Mouse (Mus musculus) Patski (cell line): ENCODE data around the gene Camk2n2. TPM values are rescaled to one million over a fixed set of nuclear protein-coding genes. Genes with fewer than 3 reads are reported as not detected.

ENCODE experiments used
- ATAC-seq: fragments of 100-300 bp; one replicate; pipeline ENCODE4 v1.8.0; 2021
- CTCF ChIA-PET: fragments of 350-600 bp; sonication (Branson Sonifier 250); formaldehyde crosslinking; loops from one replicate; lab custom pipeline; 2022; ENCODE audit warnings: inconsistent platforms; lab: Charles Lee
- POLR2A ChIA-PET: fragments of 350-600 bp; sonication (Branson Sonifier 250); formaldehyde crosslinking; loops from one replicate; lab custom pipeline; 2022; ENCODE audit warnings: antibody characterized with exemption, inconsistent platforms; lab: Charles Lee
- DNase-seq: peaks from one replicate; pipeline ENCODE4 v3.0.0-alpha.2; 2011; ENCODE audit warnings: low read depth, low spot score
- H3K27me3 ChIP-seq: fragments of 371-371 bp; one replicate; pipeline ENCODE4 v1.5.1; 2021
- CTCF ChIP-seq: fragments of 100-300 bp; IDR thresholded peaks from one replicate; pipeline ENCODE4 v1.5.1; 2021
- in situ Hi-C: fragments of 300-500 bp; cut with MboI; formaldehyde crosslinking; loops from 3 replicates; pipeline ENCODE4 v1.11.1; 2018; ENCODE audit warnings: low pct_unique_long_range_greater_than_20kb, mixed read lengths
- polyA plus RNA-seq: library from polyadenylated mRNA; unstranded; gene quantifications from one replicate; pipeline ENCODE4 v1.2.3, GENCODE M21; 2021

Gene Camk2n2
- polyA plus RNA-seq, 1 experiment from 2014 or later, result 11.5 TPM

DNA sequence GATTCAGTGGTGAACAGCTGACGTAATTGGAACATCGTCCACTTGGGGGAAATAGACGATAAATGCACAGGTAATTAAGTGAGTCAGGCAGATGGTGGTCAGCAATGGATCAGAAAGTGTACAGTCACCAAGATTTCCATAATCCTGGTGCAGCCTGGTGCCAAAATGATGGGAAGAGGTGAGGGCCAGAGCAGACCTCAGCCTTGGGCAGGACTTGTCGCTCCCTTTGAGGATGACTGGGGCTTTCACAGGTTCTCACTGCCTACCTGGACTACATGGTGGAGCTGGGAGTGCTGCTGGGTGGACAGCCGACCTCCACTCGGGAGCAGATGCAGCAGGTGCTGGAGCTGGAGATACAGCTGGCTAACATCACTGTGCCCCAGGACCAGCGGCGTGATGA, 16.3 kb upstream of the Camk2n2 start:
- CTCF ChIA-PET, result no interaction called here
- TF ChIP-seq CTCF, result no peak
- POLR2A ChIA-PET, result no interaction called here
- in situ Hi-C loops, result no loop called here
- no peak for ATAC-seq
- no peak for DNase-seq
- H3K27me3 ChIP-seq, result peaks cover 6% of the 10 kb centered on the region

DNA sequence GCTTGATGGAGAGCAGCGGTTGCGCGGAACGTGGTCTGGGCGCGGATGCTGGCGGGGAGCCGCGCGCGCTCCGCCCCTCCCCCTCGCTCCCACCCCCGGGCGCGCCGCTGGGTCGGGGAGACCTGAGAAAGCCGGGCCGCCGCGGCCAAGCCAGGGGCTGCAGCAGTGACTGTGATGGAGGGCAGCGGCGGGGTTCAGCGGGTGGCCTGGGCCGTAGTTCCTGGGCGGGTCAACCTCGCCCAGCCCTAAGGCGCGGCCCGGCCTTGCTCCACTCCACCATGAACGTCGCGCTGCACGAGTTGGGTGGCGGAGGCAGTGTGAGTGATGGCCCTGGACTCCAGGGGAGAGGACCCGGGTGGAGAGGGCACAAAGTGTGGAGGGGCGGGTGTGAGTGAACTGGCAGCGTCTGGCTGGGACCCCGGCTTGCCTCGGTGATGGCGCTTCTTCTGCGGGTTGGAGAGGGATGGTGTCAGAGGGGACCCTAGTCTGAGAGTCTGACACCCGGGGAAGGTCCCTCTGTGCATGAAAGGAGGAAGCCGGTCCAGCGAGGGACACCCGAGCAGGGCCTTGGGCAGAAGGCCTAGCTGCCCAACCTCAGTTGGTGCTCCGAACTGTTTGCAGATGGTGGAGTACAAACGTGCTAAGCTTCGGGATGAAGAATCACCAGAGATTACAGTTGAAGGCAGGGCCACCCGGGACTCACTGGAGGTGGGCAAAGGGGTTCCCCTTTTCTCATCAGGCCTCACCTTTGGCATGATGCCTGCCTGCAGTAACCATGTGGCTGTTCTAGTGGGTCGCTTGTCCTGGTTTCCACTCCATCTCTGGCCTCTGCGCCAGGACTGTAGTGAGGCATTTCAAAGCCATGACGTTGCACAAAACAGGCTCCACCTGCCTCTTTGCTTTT, 8.9 kb upstream of the Camk2n2 start, which contains the start of gene Ece2:
Gene Ece2, plus strand, starts transcription at position 98 of the 904 bp plus-strand sequence.
- ATAC-seq (no peak), DNase-seq (no peak)
- POLR2A ChIA-PET, result no interaction called here
- CTCF ChIA-PET, result no interaction called here
- in situ Hi-C loops, result no loop called here
- TF ChIP-seq CTCF, result no peak
- H3K27me3 ChIP-seq, result no peaks in the 10 kb centered on the region

DNA sequence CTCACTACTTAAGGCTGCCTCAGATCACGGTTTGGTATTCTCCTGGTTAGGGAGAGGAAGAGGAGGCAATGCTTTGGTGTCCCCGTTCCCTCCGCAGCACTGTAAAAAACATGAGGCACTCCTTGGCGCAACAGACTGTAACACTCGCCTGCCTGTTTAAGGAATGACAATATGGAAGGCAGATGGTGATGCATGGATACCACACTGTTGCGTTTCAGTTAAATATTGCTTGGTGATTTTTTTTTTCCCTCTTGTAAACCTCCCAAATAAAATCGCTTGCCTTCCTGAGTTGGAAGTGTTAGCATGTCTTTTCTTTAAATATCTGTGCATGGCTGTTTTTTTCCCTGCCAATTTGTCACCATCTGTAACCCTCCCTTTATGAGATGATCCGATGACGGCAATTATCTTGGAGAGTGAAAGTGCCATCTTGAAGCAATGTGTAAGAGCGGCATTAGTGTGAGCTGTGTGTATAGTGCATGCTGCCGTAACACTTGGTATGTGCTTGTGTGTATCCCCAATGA, 7.8 kb upstream of the Camk2n2 start:
- no peak for TF ChIP-seq CTCF
- ATAC-seq (no peak), DNase-seq (no peak)
- CTCF ChIA-PET, result no interaction called here
- H3K27me3 ChIP-seq, result no peaks in the 10 kb centered on the region
- POLR2A ChIA-PET, result no interaction called here
- in situ Hi-C loops, result no loop called here

DNA sequence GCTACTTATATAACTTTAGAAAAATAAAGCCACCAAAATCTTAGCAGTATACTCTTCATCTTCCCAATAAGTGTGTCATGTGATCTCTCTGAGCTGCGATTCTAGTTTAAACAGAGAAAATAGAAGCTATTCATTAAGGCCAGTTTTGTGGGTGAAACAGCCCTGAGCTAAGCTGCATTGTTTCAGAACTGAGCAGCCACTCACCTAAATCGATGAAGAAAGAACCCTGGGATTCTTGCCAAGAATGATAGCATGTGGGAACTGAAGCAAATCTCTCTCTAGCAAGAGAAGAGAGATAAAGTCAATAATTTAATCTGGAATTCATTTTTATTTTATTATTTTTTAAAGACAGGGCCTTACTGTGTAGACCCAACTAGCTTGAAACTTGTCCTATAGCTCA, 2.1 kb upstream of the Camk2n2 start:
- TF ChIP-seq CTCF, result no peak
- no peaks in the 10 kb centered on the region for H3K27me3 ChIP-seq
- ChIA-PET POLR2A (no interaction called here), CTCF (interaction anchor here (0.8 to 0.9 kb wide), 2 partner anchors 9 to 19 kb away, joined by 3 read pairs; no protein-coding TSS in a partner anchor)
- ATAC-seq, result no peak
- DNase-seq, result no peak
- in situ Hi-C loops, result no loop called here

DNA sequence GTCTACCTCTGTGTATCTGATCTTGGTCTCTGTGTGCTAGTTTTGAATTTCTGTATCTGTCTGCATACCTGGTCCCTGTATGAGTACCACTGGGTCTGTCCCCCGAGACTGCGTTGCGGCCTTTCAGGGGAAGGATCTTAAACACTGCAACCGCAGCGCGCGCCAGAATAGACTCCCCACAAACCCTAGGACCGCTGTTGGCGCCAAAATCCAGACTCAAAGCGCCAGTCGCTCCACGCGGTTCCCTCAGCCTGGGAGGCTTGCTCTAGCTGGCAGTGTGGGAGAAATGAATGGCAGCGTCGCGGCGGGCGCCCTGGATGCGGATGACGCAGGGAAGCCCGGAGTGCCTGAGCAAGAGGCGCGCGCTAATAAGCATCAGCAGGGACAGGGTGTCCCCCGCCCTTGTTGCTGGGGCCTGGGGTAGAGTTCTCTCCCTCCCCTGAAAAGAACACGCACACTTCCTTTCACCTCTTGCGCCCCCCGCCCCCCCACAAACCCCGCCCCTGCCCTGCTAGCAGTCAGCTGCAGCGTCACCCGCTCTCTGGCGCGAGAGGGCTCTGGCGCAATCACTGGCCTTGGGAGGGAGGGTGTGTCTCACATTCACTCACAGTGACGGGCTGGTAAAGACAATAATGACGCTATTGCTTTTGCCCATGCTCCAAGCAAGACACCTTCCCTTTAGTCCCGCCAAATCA, 1.1 kb upstream of the Camk2n2 start:
- no peak for TF ChIP-seq CTCF
- DNase-seq (no peak), ATAC-seq (peak; percentile 25)
- ChIA-PET POLR2A (interaction anchor here (1.0 kb wide), 1 partner anchor 9 kb away, joined by 5 read pairs; no protein-coding TSS in a partner anchor), CTCF (no interaction called here)
- in situ Hi-C loops, result no loop called here
- no peaks in the 10 kb centered on the region for H3K27me3 ChIP-seq

DNA sequence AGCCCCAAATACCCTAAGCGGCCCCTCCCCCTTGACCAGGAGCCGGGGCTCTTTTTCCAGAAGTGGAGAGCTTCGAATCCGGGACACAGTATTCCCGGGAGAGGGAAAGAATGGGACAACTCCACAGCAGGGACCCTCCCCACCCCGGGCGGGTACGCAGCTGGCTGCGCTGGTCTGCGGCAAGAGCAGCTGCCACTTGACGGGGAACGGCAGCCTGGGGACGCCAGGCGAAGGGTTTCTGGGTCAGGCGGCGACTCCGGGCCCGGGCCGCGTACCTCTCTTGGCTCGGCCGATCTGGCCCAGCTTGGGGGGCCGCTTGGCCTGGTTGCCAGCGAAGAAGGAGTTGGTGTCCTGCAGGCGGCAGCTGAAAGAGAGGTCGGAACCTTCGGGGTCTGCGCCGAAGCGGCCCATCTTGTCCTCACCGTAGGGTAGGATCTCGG, 316 bp downstream of the Camk2n2 start:
- in situ Hi-C loops, result no loop called here
- CTCF ChIA-PET, result interaction anchor here (1.7 kb wide), 1 partner anchor 10 kb away, joined by 5 read pairs; the partner anchor contains the start of genes Alg3, Eef1akmt4 and Gm49333
- no peaks in the 10 kb centered on the region for H3K27me3 ChIP-seq
- no peak for DNase-seq
- peak; percentile 10 for ATAC-seq
- no peak for TF ChIP-seq CTCF
- POLR2A ChIA-PET, result interaction anchor here (1.0 to 1.3 kb wide), 3 partner anchors 8 to 73 kb away, joined by 4 to 5 read pairs (median 5); partner anchors contain the start of genes Abcf3, Alg3, Eef1akmt4 and Gm49333

DNA sequence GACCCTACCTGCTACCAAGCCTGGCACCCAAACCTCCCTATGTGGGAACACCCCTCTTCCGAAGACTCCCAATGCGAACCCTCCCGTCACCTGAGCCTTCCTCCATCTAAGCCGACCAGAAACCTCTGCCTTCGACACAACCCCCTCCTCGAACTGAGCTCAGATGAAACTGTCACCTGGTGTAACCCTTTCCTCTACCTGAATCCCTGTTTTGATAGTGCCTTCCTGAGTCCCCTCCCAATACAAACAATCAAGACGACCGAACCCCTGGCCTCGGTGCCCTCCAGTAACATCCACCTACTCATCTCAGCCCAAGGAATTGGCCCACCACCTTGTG, 720 bp downstream of the Camk2n2 start:
- ATAC-seq (peak; percentile 0), DNase-seq (no peak)
- in situ Hi-C loops, result no loop called here
- CTCF ChIA-PET, result interaction anchor here (1.7 kb wide), 1 partner anchor 9 kb away, joined by 5 read pairs; the partner anchor contains the start of genes Alg3, Eef1akmt4 and Gm49333
- H3K27me3 ChIP-seq, result no peaks in the 10 kb centered on the region
- no peak for TF ChIP-seq CTCF
- POLR2A ChIA-PET, result interaction anchor here (1.2 to 1.3 kb wide), 2 partner anchors 9 to 72 kb away, joined by 4 to 5 read pairs; partner anchors contain the start of genes Abcf3, Alg3, Eef1akmt4 and Gm49333

DNA sequence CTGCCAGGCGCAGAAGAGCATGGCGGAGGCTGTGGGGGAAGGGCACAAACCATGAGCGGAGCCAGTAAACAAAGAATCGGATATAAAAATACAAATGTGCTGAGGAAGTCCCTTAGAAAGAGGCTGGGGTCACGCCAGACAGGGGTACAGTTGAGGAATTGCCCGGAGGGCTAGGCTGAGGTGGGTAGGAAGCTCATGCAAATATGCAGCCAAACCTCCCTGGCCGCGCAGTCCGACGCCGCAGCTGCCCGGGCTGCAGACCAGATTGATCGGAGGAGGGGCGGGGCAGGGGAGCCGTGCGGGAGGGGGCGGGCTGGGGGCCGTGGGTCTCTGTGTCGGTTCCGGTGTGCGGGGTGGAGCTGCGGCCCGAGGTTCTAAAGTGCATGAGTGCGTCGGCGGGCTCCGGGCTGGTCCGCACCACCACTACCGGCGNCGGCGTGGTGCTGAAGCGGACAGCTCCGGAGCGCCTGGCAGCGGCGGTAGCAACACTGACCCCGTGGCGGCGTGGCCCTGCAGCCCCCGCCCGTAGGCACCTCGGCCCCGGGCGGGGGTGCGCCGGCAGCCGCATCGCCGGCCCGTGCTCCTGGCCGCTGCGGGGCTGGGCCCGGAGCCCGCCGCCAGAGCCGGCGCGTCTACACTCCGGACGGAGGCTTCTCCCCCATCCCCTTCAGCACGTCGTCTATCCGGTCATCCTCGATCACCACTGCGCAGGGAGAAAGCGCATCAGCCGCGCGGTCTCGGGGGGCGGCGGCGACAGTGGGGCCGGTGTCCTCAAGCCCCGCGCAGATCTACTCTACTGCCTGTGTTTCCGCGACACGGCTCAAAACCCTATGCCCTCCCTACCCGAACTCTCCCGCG, 1.3 kb downstream of the Camk2n2 start:
- ATAC-seq, result peak; percentile 19
- no peak for TF ChIP-seq CTCF
- no peaks in the 10 kb centered on the region for H3K27me3 ChIP-seq
- in situ Hi-C loops, result no loop called here
- DNase-seq, result no peak
- CTCF ChIA-PET, result interaction anchor here (1.7 kb wide), 1 partner anchor 9 kb away, joined by 5 read pairs; the partner anchor contains the start of genes Alg3, Eef1akmt4 and Gm49333
- POLR2A ChIA-PET, result interaction anchor here (1.2 to 1.3 kb wide), 2 partner anchors 8 to 72 kb away, joined by 4 to 5 read pairs; partner anchors contain the start of genes Abcf3, Alg3, Eef1akmt4 and Gm49333
